Mouse (Mus musculus): ENCODE measurements around the gene Iqch. TPM values are rescaled to one million over a fixed set of nuclear protein-coding genes. Genes with fewer than 3 reads are reported as not detected.
"Not testable (repeated sequence)": the region's sequence is repeated elsewhere in the genome, so short reads cannot be mapped to it uniquely, and the experiment has no call there.

Iqch gene
- polyA plus RNA-seq, 1 experiment from 2014 or later, result 0.09 TPM

DNA sequence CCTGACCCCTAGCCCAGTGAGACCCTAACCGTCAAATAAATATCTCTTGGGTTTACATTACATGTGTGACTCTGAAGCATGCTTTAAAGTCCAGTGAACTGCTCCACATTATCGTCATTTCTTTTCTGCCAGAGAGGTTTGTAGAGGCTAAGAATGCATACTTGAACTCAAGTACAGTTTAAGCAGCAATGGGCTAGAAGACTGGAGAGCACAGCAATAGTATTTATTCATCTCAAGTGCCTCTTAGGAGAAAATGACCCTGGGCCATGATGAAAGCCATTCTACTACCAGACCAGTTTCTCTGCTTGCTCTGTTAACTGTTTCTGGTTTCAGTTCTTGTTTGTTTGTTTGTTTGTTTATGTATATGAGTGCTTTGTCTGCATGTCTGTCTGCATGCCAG lies 38.9 kb downstream of the Iqch start:
- ATAC-seq (ENCODE audit: low FRiP score, low TSS enrichment), result no peak
- H3K9ac ChIP-seq (ENCODE audit: low read depth, low read length), result no peak overlapping the region

DNA sequence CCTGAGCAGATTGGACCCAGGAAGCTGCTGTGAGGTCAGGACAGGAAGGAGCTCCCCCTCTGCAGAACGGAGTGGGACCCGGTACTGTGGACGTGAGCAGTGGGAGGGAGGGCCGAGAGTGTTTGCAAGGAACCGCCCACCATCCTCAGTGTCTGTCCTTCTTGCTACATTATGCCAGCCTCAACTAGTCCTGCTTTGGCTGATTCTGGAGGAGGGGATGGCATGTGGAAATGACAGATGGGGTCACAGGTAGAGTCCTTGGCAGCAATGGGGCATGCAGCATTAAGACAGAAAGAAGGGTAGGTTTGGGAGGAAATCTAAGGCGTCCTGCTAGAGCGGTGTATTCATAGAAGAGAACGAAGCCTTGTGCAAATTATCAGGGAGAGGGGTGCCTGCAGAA lies 40.4 kb downstream of the Iqch start:
- no peaks in the 10 kb centered on the region for H3K9me3 ChIP-seq (ENCODE audit: control insufficient read depth, low read length)
- no peaks in the 10 kb centered on the region for H3K27me3 ChIP-seq (ENCODE audit: control insufficient read depth, insufficient read depth, low read length)
- ATAC-seq (ENCODE audit: low FRiP score, low TSS enrichment), result no peak
- no peak overlapping the region for H3K4me2 ChIP-seq (replicated peaks; ENCODE audit: low read depth, low read length)
- no peak overlapping the region for H3K4me3 ChIP-seq (ENCODE audit: low read length)
- no peaks in the 10 kb centered on the region for H3K36me3 ChIP-seq (ENCODE audit: control insufficient read depth, insufficient read depth, low read length)
- H3K4me1 ChIP-seq (ENCODE audit: control insufficient read depth, insufficient read depth, low read length), result no peaks in the 10 kb centered on the region
- no peak overlapping the region for H3K9ac ChIP-seq (ENCODE audit: low read depth, low read length)
- 58% methylated on average over 8 of the region's 8 CpGs for WGBS
- H3K27ac ChIP-seq (ENCODE audit: low read depth, low read length), result no peak overlapping the region

More for the DNA sequence above, 38.9 kb downstream of the Iqch start:
- peaks cover 4% of the 10 kb centered on the region; the same call in 1 of the 2 replicates for H3K4me1 ChIP-seq (ENCODE audit: control insufficient read depth, insufficient read depth, low read length)
- no peaks in the 10 kb centered on the region for H3K36me3 ChIP-seq (ENCODE audit: control insufficient read depth, insufficient read depth, low read length)
- H3K9me3 ChIP-seq (ENCODE audit: control insufficient read depth, low read length), result no peaks in the 10 kb centered on the region
- no peak overlapping the region for H3K4me2 ChIP-seq (replicated peaks; ENCODE audit: low read depth, low read length)
- no peaks in the 10 kb centered on the region for H3K27me3 ChIP-seq (ENCODE audit: control insufficient read depth, insufficient read depth, low read length)
- H3K27ac ChIP-seq (ENCODE audit: low read depth, low read length), result no peak overlapping the region
- 82% methylated on average over 2 of the region's 2 CpGs for WGBS
- no peak overlapping the region for H3K4me3 ChIP-seq (ENCODE audit: low read length)

DNA sequence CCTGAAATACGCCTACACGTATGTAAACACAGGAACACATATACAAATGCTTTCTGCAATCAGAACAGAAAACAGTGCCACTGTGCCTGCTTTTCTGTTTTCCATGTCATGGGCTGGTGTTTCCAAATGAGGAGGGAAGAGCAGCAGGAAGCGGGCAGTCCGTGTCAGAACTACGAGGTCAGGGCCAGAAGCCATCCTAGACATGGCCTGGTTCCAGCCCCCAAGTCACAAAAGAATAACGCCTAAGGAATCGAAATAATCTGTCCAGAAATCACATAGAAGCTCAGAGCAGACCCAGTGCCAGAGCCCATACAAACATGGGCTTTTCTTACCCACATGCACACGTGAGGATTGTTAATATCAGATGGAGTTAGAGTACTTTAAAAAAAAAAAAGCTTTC lies 45.4 kb downstream of the Iqch start:
- H3K9ac ChIP-seq (ENCODE audit: low read depth, low read length), result no peak overlapping the region
- H3K9me3 ChIP-seq (ENCODE audit: control insufficient read depth, low read length), result no peaks in the 10 kb centered on the region
- no peaks in the 10 kb centered on the region for H3K36me3 ChIP-seq (ENCODE audit: control insufficient read depth, insufficient read depth, low read length)
- no peaks in the 10 kb centered on the region for H3K4me1 ChIP-seq (ENCODE audit: control insufficient read depth, insufficient read depth, low read length)
- 74% methylated on average over 8 of the region's 8 CpGs for WGBS
- no peak overlapping the region for H3K4me2 ChIP-seq (replicated peaks; ENCODE audit: low read depth, low read length)
- no peak for ATAC-seq (ENCODE audit: low FRiP score, low TSS enrichment)
- H3K27me3 ChIP-seq (ENCODE audit: control insufficient read depth, insufficient read depth, low read length), result no peaks in the 10 kb centered on the region
- H3K4me3 ChIP-seq (ENCODE audit: low read length), result no peak overlapping the region
- no peak overlapping the region for H3K27ac ChIP-seq (ENCODE audit: low read depth, low read length)

DNA sequence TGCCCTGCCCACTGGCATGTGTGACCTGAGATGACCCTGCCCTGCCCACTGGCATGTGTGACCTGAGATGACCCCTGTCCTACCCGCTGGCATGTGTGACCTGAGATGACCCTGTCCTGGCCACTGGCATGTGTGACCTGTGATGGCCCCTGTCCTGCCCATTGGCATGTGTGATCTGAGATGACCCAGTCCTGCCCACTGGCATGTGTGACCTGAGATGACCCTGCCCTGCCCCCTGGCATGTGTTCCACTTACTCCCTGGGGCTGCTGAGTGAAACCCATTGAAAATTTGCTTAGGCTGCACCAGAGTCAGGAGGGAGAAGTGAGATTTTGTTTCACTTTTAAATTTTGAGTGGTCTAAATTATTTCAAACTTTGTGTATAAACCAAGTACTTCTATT lies 46.0 kb downstream of the Iqch start:
- H3K9me3 ChIP-seq (ENCODE audit: control insufficient read depth, low read length), result no peaks in the 10 kb centered on the region
- H3K4me1 ChIP-seq (ENCODE audit: control insufficient read depth, insufficient read depth, low read length), result no peaks in the 10 kb centered on the region
- H3K4me2 ChIP-seq (replicated peaks; ENCODE audit: low read depth, low read length), result no peak overlapping the region
- no peak overlapping the region for H3K27ac ChIP-seq (ENCODE audit: low read depth, low read length)
- 71% methylated on average over 1 of the region's 1 CpGs for WGBS
- no peak overlapping the region for H3K9ac ChIP-seq (ENCODE audit: low read depth, low read length)
- no peak overlapping the region for H3K4me3 ChIP-seq (ENCODE audit: low read length)
- H3K27me3 ChIP-seq (ENCODE audit: control insufficient read depth, insufficient read depth, low read length), result no peaks in the 10 kb centered on the region
- ATAC-seq (ENCODE audit: low FRiP score, low TSS enrichment), result no peak
- H3K36me3 ChIP-seq (ENCODE audit: control insufficient read depth, insufficient read depth, low read length), result no peaks in the 10 kb centered on the region

DNA sequence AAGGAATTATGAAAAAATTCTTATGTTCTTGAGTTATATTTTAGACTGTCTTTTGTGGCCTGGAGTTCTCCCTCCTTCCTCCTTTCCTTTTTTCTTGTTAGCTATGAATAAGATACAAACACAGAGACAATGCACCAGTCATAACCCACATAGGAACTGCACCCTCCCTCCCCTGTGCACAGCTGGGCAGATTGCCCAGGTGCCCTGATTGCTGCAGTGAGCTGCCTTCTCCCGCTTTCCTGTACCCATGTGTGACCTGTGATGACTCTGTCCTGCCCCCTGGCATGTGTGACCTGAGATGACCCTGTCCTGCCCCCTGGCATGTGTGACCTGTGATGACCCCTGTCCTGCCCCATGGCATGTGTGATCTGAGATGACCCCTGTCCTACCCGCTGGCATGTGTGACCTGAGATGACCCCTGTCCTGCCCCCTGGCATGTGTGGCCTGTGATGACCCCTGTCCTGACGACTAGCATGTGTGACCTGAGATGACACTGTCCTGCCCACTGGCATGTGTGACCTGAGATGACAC lies 46.8 kb downstream of the Iqch start:
- no peak for ATAC-seq (ENCODE audit: low FRiP score, low TSS enrichment)
- Histone ChIP-seq H3K4me1 (ENCODE audit: control insufficient read depth, insufficient read depth, low read length) (no peaks in the 10 kb centered on the region), H3K4me2 (replicated peaks; ENCODE audit: low read depth, low read length) (no peak overlapping the region), H3K4me3 (ENCODE audit: low read length) (no peak overlapping the region), H3K9ac (ENCODE audit: low read depth, low read length) (no peak overlapping the region), H3K36me3 (ENCODE audit: control insufficient read depth, insufficient read depth, low read length) (no peaks in the 10 kb centered on the region), H3K27me3 (ENCODE audit: control insufficient read depth, insufficient read depth, low read length) (no peaks in the 10 kb centered on the region), H3K27ac (ENCODE audit: low read depth, low read length) (no peak overlapping the region), H3K9me3 (ENCODE audit: control insufficient read depth, low read length) (no peaks in the 10 kb centered on the region)
- 68% methylated on average over 3 of the region's 3 CpGs for WGBS

DNA sequence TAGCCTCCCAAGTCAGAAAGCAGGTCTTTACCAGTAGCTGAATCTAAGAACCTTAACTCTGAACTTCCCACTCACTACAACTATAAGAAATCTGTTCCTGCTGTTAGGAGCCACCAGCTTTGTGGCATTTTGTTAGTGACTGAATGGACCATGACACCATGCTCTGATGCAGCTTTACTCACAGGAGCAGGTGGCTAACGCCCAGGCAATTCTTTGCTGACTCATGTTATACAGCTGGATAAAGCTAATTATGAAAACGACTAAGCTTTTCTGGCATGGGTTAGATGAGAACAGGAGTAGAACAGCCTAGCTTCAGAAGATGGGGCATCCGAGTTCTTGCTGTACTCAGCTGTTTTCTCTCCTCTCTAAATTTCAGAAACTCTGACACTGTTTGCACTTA lies 48.7 kb downstream of the Iqch start:
- no peak overlapping the region for H3K27ac ChIP-seq (ENCODE audit: low read depth, low read length)
- 72% methylated on average over 3 of the region's 3 CpGs for WGBS
- H3K4me2 ChIP-seq (replicated peaks; ENCODE audit: low read depth, low read length), result no peak overlapping the region
- no peaks in the 10 kb centered on the region for H3K9me3 ChIP-seq (ENCODE audit: control insufficient read depth, low read length)
- no peak overlapping the region for H3K9ac ChIP-seq (ENCODE audit: low read depth, low read length)
- H3K36me3 ChIP-seq (ENCODE audit: control insufficient read depth, insufficient read depth, low read length), result no peaks in the 10 kb centered on the region
- 0 out of 2 replicates have a peak, but pooled peaks cover 5% of the 10 kb centered on the region for H3K27me3 ChIP-seq (ENCODE audit: control insufficient read depth, insufficient read depth, low read length)
- ATAC-seq (ENCODE audit: low FRiP score, low TSS enrichment), result no peak
- no peaks in the 10 kb centered on the region for H3K4me1 ChIP-seq (ENCODE audit: control insufficient read depth, insufficient read depth, low read length)
- no peak overlapping the region for H3K4me3 ChIP-seq (ENCODE audit: low read length)

DNA sequence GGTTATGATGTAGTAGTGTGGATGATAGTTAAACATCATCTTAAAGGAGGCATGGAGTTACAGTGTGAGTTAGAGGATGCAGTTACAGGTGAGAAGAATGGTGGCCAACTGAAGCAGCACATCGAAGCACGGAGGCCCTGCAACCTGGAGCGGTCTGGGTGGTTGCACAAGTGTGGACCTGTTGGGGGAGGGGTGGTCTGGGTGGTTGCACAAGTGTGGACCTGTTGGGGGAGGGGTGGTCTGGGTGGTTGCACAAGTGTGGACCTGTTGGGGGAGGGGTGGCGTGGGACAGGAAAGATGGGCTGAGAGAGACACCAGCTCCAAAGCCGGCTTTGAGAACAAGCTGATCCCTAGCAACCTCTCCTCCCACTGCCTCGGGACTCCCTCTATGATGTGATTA lies 51.6 kb downstream of the Iqch start:
- H3K4me2 ChIP-seq (replicated peaks; ENCODE audit: low read depth, low read length); H3K4me1 ChIP-seq (ENCODE audit: control insufficient read depth, insufficient read depth, low read length); H3K36me3 ChIP-seq (ENCODE audit: control insufficient read depth, insufficient read depth, low read length); H3K9me3 ChIP-seq (ENCODE audit: control insufficient read depth, low read length); H3K27ac ChIP-seq (ENCODE audit: low read depth, low read length); H3K4me3 ChIP-seq (ENCODE audit: low read length); H3K9ac ChIP-seq (ENCODE audit: low read depth, low read length); ATAC-seq (ENCODE audit: low FRiP score, low TSS enrichment); H3K27me3 ChIP-seq (ENCODE audit: control insufficient read depth, insufficient read depth, low read length): not testable (repeated sequence)
- WGBS, result 76% methylated on average over 6 of the region's 6 CpGs

DNA sequence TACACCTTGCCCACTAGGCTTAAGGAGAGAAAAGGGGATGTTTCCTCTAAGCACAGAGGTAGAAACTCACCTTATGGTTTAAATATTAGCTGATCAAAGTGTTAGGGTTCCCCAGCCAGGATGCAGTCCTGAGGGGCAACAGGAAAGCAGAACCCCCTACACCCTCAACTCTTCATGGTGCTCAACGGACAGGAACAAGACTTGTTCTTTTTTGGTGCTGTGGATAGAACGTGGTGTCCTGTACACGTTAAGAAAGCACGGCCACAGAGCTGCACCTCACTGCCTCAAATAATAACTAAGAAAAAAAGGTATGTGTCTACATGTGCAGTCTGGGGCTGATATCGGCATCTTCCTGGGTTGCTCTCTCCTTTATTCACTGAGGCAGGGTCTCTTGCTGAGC lies 53.3 kb downstream of the Iqch start:
- H3K27me3 ChIP-seq (ENCODE audit: control insufficient read depth, insufficient read depth, low read length), result 0 out of 2 replicates have a peak, but pooled peaks cover 5% of the 10 kb centered on the region
- H3K4me3 ChIP-seq (ENCODE audit: low read length), result no peak overlapping the region
- no peak overlapping the region for H3K27ac ChIP-seq (ENCODE audit: low read depth, low read length)
- no peaks in the 10 kb centered on the region for H3K36me3 ChIP-seq (ENCODE audit: control insufficient read depth, insufficient read depth, low read length)
- no peak overlapping the region for H3K9ac ChIP-seq (ENCODE audit: low read depth, low read length)
- no peaks in the 10 kb centered on the region for H3K4me1 ChIP-seq (ENCODE audit: control insufficient read depth, insufficient read depth, low read length)
- no peak overlapping the region for H3K4me2 ChIP-seq (replicated peaks; ENCODE audit: low read depth, low read length)
- no peaks in the 10 kb centered on the region for H3K9me3 ChIP-seq (ENCODE audit: control insufficient read depth, low read length)
- no peak for ATAC-seq (ENCODE audit: low FRiP score, low TSS enrichment)
- WGBS, result 72% methylated on average over 5 of the region's 5 CpGs

DNA sequence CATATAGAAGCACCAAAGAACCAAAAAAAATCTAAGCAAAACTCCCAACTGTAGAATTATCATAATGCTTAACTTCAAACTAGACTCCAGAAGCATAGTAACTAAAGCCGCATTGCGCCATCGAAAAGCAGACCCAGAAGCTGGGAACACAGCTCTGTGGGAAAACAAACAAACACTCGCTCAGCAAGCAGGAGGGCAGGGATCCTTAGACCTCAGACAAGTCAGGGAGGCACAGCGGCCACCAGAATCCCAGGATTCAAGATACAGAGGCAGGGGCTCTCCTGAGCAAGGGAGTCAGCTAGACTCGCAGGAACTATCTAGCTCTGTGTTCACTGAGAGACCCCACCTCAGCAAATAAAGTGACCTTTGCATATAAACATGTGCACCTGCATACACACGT lies 60.4 kb downstream of the Iqch start:
- no peak overlapping the region for H3K4me3 ChIP-seq (ENCODE audit: low read length)
- 63% methylated on average over 7 of the region's 7 CpGs for WGBS
- no peaks in the 10 kb centered on the region for H3K36me3 ChIP-seq (ENCODE audit: control insufficient read depth, insufficient read depth, low read length)
- H3K27ac ChIP-seq (ENCODE audit: low read depth, low read length), result no peak overlapping the region
- ATAC-seq (ENCODE audit: low FRiP score, low TSS enrichment), result no peak
- no peaks in the 10 kb centered on the region for H3K27me3 ChIP-seq (ENCODE audit: control insufficient read depth, insufficient read depth, low read length)
- no peaks in the 10 kb centered on the region for H3K4me1 ChIP-seq (ENCODE audit: control insufficient read depth, insufficient read depth, low read length)
- no peak overlapping the region for H3K9ac ChIP-seq (ENCODE audit: low read depth, low read length)
- H3K9me3 ChIP-seq (ENCODE audit: control insufficient read depth, low read length), result no peaks in the 10 kb centered on the region
- no peak overlapping the region for H3K4me2 ChIP-seq (replicated peaks; ENCODE audit: low read depth, low read length)
